Mouse (Mus musculus): ENCODE measurements around the gene Pgm2.
A peak's percentile ranks its signal among the peaks of the same experiment; 100 is the strongest.

Pgm2 gene

DNA sequence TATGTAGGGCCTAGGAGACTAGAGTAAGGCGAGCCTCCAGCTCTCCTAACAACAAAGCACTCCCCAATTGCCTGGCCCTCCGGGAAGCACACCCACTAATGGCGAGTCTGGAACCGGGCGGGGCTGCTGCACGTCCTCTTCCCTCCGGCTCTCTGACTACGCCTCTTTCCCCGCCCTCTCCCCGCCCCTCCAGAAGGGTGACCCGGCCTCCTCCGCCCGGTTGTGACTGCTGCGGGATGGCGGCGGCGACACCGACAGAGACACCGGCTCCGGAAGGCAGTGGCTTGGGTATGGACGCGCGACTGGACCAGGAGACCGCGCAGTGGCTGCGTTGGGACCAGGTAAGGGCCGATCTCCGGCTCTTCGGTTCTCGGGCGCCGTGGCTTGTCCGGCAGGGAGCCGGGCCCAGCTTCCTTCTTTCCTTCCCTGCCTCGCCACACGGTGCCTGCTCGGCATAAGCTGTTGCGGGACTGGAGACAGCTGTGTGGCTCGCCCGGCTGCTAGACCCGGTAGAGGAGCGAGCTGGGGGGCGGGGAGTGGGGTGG lies at the start of gene Pgm2:
Gene Pgm2, plus strand, starts transcription at position 203 of the 545 bp plus-strand sequence.
- DNase-seq, result peak; percentile 89 to 92

DNA sequence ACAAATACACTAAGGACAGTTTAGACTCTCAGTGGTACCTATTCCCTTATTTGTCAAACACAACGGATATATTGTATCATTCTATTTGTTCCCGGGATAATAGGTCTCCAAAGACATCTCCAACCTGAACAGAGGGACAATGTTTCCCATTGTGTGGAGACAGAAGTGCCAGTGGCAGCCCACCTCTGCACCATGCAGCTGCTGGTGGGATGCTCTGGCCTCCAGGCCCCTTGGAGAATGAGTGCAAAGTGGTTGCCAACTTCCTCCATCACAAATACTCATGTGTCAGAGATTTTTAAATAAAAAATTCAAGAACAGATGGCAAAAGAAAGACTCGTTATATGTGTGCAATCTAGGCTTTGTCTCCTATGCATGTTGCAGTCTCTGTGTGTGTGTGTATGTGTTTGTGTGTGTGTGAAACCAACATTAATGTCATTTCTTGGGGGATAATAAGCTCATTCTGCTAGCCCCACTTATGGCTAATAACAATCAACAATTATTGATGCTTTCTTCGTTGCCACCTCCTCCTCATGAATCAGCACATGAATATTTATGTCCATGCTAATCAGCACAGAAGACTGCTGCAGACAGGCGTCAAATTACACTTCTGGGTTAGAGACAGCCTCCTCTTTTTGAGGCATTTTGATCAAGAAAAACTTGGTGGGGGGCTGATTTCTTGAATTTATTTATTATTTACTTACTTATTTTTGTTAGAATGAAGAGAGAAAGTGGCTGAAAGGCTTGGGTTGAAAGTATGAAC lies 48.9 kb upstream of the Pgm2 start:
- DNase-seq, result no peak

- no peak for DNase-seq
Observed at GRCm38 (mm10) chr5:64044790-64045189, 48.0 kb upstream of the Pgm2 start.

- peak; percentile 77 to 87 for DNase-seq
Observed at GRCm38 (mm10) chr5:64045502-64045901, 47.2 kb upstream of the Pgm2 start.

DNA sequence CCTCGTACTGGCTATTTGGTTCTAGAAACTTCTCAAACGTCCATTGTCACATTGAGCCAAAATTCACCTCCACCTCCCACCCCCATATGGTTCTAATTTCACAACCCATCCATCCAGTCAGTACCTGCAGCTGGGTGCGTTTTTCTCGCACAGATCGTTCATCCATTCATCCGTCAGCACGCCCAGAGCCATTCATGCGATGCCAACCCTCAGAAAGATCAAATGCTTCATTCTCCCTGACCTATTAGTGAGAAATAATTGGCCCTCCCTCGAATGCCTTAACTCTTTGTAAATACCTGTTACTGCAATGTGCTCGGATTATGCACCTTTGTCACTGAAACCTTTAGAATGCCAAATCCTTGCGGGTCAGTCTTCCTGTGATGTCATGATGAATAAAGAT lies 45.8 kb upstream of the Pgm2 start:
- no peak for DNase-seq

DNA sequence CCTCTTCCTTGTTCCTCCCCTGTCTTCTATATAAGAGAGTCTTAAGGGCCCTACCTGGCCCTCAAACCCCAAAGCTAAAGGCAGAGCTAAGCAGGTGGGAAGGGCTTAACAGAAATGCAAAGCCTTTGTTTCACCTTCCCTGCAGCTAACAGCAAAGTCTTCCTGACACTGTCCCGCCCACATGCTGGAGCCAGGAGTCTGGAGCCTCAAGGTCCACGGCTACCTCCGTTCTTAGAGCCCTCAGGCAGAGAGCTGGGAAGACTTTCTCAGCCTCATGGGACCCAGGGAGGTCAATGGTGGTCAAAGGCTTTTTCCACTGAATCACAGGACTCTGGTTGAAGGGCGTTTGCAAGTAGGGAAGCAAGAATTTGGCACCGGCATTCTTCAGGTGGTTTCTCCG lies 44.8 kb upstream of the Pgm2 start:
- DNase-seq, result no peak

DNA sequence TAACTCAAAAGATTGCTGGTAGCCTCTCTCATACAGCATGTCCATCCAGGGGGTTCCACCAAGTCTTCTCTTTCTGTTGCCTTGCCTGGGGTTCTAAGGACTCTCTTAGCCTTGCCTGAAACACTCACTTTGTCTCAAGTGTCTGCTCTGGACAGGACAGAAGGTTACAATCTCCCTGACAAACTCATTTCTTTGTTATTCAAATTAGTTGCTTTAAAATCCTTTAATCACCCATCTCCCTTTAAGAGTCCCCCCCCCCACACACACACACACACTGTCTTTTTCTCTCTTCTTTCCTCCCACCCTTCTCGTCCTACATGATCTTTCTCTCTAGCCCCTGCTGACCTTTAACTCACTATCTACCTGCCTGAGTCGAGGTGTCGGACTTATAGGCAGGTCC lies 44.1 kb upstream of the Pgm2 start:
- DNase-seq, result no peak

DNA sequence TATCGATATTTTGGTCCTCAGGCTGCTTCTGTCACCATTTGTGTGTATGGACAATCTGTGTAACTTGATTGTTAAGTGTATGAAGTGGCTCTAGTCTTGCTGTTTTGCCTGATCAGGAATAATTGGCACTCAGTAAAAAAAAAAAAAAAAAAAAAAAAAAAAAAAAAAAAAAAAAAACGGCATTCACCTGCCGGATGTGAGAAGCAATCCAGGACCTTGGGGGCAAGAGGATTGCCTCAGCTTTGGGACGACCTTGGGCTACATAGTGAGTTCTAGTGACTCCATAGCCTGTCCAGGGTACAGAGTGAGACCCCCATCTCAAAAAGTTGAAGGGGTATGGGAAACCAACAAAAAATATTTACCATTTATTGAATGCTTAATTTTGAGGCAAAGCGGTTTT lies 43.5 kb upstream of the Pgm2 start:
- no peak for DNase-seq

GRCm38 (mm10) chr5:64053010-64053409 lies 39.7 kb upstream of the Pgm2 start:
- no peak for DNase-seq

DNA sequence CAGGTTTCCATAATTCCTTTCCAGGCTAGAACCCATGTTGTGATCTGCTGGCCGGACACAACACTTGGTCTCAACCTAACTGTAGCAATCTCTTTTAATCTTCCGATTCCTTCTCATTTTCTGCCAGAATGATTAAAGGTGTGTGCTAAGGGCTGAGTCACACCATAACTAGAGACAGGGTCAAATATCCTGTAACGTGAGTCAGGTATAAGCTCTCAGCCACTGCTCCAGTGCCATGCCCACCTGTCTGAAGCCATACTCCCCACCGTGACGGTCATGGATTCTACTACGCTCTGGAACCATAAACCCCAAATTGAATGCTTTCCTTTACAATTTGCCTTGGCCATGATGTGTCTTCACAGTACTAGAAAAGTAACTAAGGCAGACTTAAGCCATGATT lies 36.5 kb upstream of the Pgm2 start:
- DNase-seq, result no peak

DNA sequence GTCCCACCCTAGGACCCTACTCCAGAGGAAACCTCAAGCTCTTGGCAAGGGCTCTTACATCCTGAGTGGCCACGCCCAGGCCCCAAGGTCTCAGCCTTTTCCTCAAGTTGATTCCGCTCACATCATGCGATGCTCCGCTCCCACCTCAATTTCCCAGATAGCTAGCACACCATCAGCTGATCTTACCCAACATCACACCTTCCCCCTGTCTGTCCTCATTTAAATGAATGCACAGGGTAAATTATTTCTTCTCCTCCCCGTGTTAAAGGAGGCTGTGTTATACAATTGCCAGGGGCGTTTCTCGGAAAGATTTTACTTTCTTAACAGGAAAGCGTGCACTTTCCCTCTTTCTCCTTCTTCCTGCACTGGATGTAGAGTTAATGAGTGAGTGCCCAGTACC lies 31.9 kb upstream of the Pgm2 start:
- peak in 1 of 2 experiments; percentile 41 for DNase-seq

DNA sequence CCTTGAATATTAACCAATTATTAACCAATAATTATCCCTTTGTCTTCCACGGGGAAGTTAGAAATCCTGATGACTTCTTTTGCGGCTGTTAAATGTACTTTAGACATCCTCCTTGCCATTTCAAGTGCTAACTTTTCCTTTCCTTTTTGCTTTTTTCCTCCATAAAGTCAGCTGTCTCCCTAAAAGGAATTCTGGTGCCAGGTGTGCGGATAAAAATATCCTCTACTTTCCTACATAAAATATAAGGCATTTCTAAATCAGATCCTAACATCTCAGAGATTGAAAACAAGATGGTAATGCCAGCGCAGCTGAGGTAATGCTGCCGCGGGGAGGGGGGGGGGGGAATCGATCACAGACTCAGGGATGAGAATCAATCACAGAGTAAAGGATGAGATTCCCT lies 31.1 kb upstream of the Pgm2 start:
- DNase-seq, result no peak

- DNase-seq, result no peak
Observed at GRCm38 (mm10) chr5:64062882-64063621, 29.7 kb upstream of the Pgm2 start.

DNA sequence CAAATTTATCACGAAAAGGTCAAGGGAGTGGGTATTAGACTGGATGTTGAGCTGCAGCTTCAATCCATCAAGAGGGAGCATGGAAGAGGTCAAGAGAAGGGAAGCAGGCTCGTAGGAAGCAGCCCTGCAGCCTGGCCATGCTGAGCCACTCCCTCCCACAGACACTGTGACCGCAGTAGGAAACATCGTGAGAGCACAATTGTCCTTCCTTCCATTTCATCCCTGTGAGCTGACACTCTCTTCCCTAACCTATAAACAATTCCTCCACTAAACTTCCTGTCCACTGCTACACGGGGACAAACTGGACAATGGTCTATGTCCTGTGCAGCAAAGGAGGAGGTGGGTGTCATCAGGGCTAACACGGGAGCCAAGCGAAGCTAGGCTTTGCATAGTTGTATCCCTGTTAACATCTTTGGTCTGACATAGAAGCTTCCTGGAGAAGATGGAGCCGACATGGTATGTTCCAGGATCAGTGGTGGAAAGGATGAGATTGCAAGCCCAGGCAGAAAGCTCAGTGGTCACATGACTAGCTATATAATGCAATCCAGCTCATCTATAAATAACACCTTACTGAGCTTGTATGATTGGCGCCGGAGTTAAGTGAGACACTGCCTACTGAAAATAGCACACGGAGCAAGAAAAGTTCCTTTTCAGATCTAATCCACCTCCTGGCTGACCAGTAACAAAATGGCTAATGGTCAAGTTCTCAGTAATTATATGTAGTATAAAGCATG lies 29.0 kb upstream of the Pgm2 start:
- no peak for DNase-seq

- no peak for DNase-seq
Observed at GRCm38 (mm10) chr5:64064401-64064800, 28.3 kb upstream of the Pgm2 start.

GRCm38 (mm10) chr5:64065497-64066046 lies 27.2 kb upstream of the Pgm2 start:
- DNase-seq, result no peak

DNA sequence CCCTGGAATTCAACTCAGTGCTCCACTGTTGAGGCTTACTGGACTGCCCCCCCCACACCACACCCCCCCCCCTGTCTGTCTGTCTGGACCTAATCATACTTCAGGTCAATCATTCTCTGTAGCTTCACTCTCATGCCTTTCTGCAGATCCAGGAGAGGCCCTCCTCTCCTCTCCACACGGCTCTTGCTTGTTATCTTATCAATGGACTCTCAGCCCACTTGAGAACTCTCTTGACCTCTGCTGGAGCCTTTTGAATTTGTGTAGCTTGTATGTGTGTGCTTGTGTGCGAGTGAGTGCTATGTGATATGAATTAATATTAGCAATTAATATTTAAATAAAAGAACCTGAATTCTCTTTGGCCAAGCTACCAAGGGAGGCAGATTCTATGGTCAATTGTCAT lies 26.6 kb upstream of the Pgm2 start:
- no peak for DNase-seq

DNA sequence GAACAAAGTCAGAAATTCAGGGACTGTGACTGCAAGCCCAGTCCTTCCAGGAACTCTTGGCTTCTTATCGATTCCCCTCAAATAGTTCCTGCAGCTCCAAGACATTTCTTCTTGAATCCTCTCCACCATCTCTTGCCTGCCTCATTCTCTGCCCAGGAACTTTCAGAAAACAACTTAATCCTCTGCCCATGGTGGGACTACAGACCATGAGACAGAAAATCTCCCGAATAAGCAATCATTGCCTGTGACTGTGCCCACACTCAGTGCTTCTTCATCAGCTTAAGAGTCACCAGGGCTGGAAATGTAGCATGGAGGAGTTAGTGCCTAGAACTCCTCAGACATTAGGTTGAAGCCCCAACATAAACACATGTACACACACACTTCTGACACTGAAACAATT lies 25.2 kb upstream of the Pgm2 start:
- no peak for DNase-seq

DNA sequence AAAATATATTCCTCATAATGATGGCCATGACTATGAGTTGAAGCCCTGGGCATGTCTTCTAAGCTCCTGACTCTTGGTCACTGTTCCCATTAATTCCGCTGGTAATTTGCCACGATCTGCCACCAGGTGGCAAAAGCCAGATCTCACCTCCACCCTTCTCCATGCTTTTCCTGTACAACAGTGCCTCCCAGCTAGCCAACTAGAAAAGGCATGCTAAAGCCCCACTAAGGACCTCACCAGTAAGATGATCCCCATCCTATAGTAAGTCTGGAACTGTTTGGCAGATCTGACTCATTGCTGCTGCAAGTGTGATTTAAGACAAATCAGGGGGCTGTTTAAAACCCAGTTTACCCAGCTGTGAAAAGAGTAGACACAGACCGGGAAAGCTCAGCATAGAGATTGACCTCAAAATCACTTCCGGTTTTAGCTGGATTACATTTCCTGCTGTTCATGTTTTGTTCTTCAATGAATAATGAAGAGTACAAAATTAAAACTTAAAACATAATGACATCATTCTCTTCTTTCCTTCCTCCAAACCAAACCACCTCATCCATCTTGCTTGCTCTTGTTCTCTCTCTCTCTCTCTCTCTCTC lies 22.6 kb upstream of the Pgm2 start:
- peak; percentile 81 to 82 for DNase-seq

GRCm38 (mm10) chr5:64070742-64071476 lies 21.8 kb upstream of the Pgm2 start:
- DNase-seq, result no peak

GRCm38 (mm10) chr5:64074455-64074854 lies 18.3 kb upstream of the Pgm2 start:
- DNase-seq, result no peak

- DNase-seq, result peak in 1 of 2 experiments; percentile 67
Observed at GRCm38 (mm10) chr5:64075506-64075905, 17.2 kb upstream of the Pgm2 start.

All from kidney, postnatal 25 days (tissue).